Mouse (Mus musculus): ENCODE results near the gene Lrfn3. TPM values are rescaled to one million over a fixed set of nuclear protein-coding genes. Genes with fewer than 3 reads are reported as not detected.

Gene Lrfn3
- polyA plus RNA-seq, 1 experiment from 2014 or later: 8.3 TPM

DNA sequence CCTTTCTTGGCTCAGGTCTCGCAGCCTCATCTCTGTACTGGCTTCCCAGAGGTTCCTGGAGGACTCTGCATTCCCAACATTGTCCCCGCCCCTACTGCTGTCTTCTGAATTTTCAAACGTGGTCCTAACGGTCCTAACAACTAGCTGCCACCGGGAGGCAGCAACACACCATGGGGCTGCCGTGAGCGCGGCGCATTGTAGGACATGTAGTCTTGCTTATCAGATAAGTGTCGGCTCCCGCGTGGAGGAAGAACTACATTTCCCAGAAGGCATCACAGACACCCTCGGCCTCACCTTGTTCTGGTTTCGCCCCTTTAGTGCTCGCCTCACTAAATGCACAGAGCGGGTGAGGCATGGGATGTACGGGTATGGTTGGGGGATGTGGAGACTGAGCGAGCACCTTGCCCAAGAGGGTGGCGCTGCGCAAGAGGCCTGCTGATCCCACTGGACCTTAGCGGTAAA lies 11.0 kb upstream of the Lrfn3 start:
- H3K4me3 ChIP-seq: peak overlapping the region; percentile 38
- H3K36me3 ChIP-seq: no peaks in the 10 kb centered on the region
- H3K4me2 ChIP-seq (replicated peaks): peak overlapping the region; percentile 55
- WGBS: under 1% methylated on average over 21 of the region's 21 CpGs
- peak; percentile 99 for ATAC-seq (ENCODE audit: insufficient number of reproducible peaks, insufficient read depth, low FRiP score, low TSS enrichment)
- no peaks in the 10 kb centered on the region for H3K27me3 ChIP-seq
- no peak overlapping the region for H3K27ac ChIP-seq
- no peaks in the 10 kb centered on the region for H3K4me1 ChIP-seq
- H3K9ac ChIP-seq: peak overlapping the region; percentile 58
- no peaks in the 10 kb centered on the region for H3K9me3 ChIP-seq

DNA sequence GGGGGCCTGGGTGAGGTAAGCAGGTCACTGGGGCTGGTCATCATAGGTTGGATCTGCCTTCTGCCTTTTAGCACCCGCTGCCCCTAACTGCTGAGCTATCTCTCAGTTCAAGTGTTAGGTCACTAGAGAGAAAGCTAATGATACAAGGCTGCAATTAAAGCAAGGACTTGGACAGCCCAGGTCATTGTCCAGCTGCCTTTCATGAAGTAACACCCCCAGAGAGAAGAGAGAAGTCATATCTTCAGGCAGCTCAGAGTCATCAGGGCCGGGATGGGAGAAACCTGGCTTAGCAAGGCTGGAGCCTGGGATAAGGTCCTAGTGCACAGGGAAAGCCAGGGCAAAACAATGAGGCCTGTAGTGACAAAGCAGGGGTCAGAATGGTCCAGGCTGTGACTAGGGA lies 4.9 kb upstream of the Lrfn3 start:
- H3K36me3 ChIP-seq: no peaks in the 10 kb centered on the region
- H3K4me1 ChIP-seq: 0 out of 2 replicates have a peak, but pooled peaks cover 4% of the 10 kb centered on the region
- ATAC-seq (ENCODE audit: insufficient number of reproducible peaks, insufficient read depth, low FRiP score, low TSS enrichment): no peak
- no peak overlapping the region for H3K27ac ChIP-seq
- H3K4me3 ChIP-seq: no peak overlapping the region
- H3K9ac ChIP-seq: no peak overlapping the region
- no peaks in the 10 kb centered on the region for H3K9me3 ChIP-seq
- 71% methylated on average over 2 of the region's 2 CpGs for WGBS
- H3K4me2 ChIP-seq (replicated peaks): no peak overlapping the region
- H3K27me3 ChIP-seq: peaks cover 11% of the 10 kb centered on the region

DNA sequence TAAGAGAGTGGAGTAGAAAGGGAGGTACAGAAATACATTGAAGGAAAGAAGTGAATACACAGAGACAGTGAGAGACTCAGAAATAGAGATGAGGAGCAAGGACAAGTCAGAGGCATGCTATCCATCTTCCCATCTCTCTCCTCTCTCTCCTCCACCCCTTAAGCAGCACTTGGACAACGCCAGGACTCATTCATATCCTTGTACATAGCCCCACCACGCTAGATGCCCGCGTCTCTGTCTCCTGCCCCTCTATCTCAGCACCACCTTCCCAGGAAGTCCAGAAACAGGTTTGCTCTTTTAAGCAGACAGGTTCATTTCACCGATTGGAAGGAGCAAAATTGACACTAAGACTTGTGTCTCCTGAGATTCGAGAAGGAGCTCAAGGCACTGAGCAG lies 769 bp upstream of the Lrfn3 start:
- Histone ChIP-seq H3K4me2 (replicated peaks) (peak overlapping the region; percentile 77), H3K9me3 (no peaks in the 10 kb centered on the region), H3K4me3 (peak overlapping the region; percentile 71), H3K4me1 (peaks cover 31% of the 10 kb centered on the region), H3K36me3 (peaks cover 15% of the 10 kb centered on the region), H3K27ac (no peak overlapping the region), H3K27me3 (peaks cover 11% of the 10 kb centered on the region), H3K9ac (peak overlapping the region; percentile 80; the same call in 1 of the 2 replicates)
- ATAC-seq (ENCODE audit: insufficient number of reproducible peaks, insufficient read depth, low FRiP score, low TSS enrichment): no peak
- 62% methylated on average over 6 of the region's 6 CpGs for WGBS

DNA sequence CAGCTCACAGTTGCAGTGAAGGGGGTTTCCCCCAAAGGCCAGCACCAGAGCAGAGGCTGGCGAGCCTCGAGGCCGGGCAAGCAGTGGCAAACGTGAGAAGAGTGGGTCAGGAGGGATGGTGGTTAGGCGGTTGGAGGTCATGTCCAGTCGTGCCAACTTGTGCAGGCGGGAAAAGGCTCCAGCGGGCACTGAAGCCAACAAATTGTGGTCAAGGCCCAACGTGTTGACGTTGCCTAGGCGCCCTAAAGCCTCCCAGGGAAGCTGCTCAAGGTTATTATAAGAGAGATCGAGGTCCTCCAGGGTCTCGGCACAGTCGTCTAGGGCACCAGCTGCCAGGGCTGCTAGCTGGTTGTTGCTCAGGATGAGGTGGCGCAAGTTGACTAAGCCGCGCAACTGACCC lies 2.5 kb downstream of the Lrfn3 start:
- Histone ChIP-seq H3K4me2 (replicated peaks) (no peak overlapping the region; the same call in 1 of the 2 replicates), H3K4me3 (no peak overlapping the region), H3K4me1 (peaks cover 31% of the 10 kb centered on the region), H3K9me3 (no peaks in the 10 kb centered on the region), H3K36me3 (peaks cover 36% of the 10 kb centered on the region), H3K9ac (no peak overlapping the region), H3K27ac (no peak overlapping the region), H3K27me3 (peaks cover 11% of the 10 kb centered on the region)
- 89% methylated on average over 17 of the region's 17 CpGs for WGBS
- no peak for ATAC-seq (ENCODE audit: insufficient number of reproducible peaks, insufficient read depth, low FRiP score, low TSS enrichment)

DNA sequence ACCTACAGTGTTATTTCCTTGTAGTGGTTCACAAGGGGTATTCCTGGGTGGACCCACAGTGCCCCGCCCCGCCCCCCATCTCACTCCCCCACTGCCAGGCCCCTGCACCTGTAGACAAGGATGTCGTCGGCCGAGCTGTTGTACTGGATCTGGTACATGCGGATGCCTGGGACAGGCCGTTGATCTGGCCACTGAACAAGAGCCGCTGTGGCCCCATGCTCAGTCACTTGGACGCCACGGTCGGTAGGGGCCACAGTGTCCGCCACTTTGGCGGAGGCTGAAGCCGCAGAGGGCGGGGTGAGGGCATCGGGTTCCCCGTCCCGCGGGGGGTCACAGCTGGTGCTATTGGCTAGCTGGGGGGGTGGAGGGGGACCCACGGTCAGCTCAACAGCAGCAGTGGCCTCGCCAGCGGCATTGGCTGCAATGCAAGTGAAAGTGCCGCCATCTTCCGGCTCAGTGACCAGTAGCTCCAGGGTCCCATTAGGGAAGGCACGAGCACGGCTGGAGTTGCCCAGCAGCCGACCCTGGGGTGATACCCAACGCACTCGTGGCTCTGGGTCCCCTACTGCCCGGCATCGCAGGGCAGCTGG lies 3.2 kb downstream of the Lrfn3 start:
- H3K27me3 ChIP-seq: peaks cover 9% of the 10 kb centered on the region; the same call in 1 of the 2 replicates
- peaks cover 31% of the 10 kb centered on the region for H3K4me1 ChIP-seq
- no peak overlapping the region for H3K9ac ChIP-seq
- H3K27ac ChIP-seq: no peak overlapping the region
- no peak for ATAC-seq (ENCODE audit: insufficient number of reproducible peaks, insufficient read depth, low FRiP score, low TSS enrichment)
- peaks cover 38% of the 10 kb centered on the region for H3K36me3 ChIP-seq
- no peak overlapping the region; the same call in 1 of the 2 replicates for H3K4me2 ChIP-seq (replicated peaks)
- no peak overlapping the region for H3K4me3 ChIP-seq
- 84% methylated on average over 31 of the region's 31 CpGs for WGBS
- H3K9me3 ChIP-seq: no peaks in the 10 kb centered on the region

DNA sequence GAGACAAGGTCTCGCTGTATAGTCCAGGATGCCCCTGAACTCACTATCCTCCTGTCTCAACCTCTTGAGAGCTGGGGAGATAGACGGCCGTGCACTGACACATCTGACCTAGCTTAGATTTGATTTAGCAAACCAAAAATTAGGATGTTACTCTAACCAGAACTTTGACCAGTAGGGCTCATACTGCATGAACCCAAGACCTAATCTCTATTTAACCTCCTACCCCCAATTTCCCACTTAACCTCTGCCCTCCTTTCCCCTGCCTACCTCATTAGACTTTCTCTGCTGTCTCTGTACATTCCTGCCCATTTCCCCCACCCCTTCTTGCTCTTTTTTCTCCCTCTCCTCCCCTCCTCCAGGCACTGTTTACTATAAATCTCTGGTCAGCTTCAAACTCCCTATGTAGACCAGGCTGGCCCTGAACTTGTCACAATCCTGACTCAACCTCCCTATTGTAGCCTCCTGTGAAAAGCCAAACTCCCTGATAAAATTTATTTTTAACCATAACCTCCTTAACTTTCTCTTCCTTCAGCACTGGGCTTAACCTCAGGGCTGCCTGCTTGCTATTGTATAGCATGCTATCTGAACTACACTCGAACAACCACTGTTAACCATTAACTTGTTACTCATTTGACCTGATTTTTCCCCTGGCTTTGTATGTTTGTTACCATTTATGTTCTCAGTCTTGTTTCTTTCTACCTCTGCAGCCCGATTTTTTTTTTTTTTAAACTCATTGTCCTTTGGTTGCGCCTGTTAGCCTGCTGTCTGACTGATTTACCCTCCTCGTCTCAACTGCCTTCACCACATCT lies 4.0 kb downstream of the Lrfn3 start:
- H3K27ac ChIP-seq: no peak overlapping the region
- H3K36me3 ChIP-seq: peaks cover 38% of the 10 kb centered on the region
- H3K9me3 ChIP-seq: no peaks in the 10 kb centered on the region
- no peak overlapping the region for H3K9ac ChIP-seq
- 59% methylated on average over 7 of the region's 7 CpGs for WGBS
- 0 out of 2 replicates have a peak, but pooled peaks cover under 1% of the 10 kb centered on the region for H3K27me3 ChIP-seq
- H3K4me2 ChIP-seq (replicated peaks): no peak overlapping the region
- H3K4me1 ChIP-seq: peaks cover 30% of the 10 kb centered on the region
- no peak overlapping the region for H3K4me3 ChIP-seq
- no peak for ATAC-seq (ENCODE audit: insufficient number of reproducible peaks, insufficient read depth, low FRiP score, low TSS enrichment)

DNA sequence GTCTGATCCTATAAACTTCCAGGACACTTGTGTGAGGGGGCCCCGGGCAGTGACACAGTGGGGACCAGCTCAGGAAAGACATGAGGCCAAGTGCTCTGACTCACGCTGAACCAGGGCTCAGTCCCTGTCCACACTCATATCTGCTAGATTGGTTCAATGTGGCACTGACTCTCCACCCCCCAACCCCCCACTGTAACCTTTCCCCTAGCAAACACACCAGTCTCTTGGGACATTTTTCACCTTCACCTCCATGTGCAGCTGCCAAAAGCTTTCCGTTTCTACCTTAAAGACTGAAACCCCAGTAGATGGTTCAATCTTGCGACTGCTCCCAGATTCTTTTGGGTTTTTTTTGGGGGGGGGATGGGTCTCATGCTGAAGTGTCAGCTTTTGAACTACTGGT lies 8.5 kb downstream of the Lrfn3 start:
- peaks cover 9% of the 10 kb centered on the region; the same call in 1 of the 2 replicates for H3K27me3 ChIP-seq
- no peaks in the 10 kb centered on the region for H3K9me3 ChIP-seq
- 63% methylated on average over 4 of the region's 4 CpGs for WGBS
- H3K27ac ChIP-seq: no peak overlapping the region
- H3K9ac ChIP-seq: no peak overlapping the region
- ATAC-seq (ENCODE audit: insufficient number of reproducible peaks, insufficient read depth, low FRiP score, low TSS enrichment): no peak
- no peak overlapping the region for H3K4me3 ChIP-seq
- H3K36me3 ChIP-seq: peaks cover 23% of the 10 kb centered on the region
- no peak overlapping the region for H3K4me2 ChIP-seq (replicated peaks)
- H3K4me1 ChIP-seq: peaks cover under 1% of the 10 kb centered on the region; the same call in 1 of the 2 replicates

DNA sequence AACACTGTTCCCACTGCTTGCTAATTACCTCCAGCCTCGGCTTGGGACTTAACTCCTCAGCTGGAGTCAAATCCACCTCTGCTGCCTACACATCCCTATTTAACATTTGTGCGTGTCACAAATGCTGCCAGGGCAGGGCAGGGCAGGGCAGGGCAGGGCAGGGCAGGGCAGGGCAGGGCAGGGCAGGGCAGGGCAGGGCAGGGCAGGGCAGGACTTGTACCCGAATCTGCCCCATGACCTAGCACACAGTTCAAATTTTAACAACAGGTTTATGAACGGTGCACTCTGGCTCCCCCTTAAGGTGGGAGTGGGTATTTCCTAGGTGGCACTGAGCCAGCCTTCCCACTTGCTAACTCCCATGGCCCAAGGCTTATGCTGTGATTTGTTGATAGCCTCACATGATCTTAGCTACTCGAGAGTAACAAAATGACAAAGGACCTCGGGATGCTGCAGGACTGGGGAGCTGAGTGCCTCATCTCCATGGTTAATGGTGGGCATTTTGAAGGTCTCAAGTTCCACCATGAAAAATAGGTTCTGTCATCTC lies 9.2 kb downstream of the Lrfn3 start:
- Histone ChIP-seq H3K9ac (no peak overlapping the region), H3K4me2 (replicated peaks) (no peak overlapping the region), H3K4me3 (no peak overlapping the region), H3K9me3 (no peaks in the 10 kb centered on the region), H3K36me3 (peaks cover 23% of the 10 kb centered on the region), H3K27ac (no peak overlapping the region), H3K27me3 (peaks cover 16% of the 10 kb centered on the region), H3K4me1 (no peaks in the 10 kb centered on the region)
- ATAC-seq (ENCODE audit: insufficient number of reproducible peaks, insufficient read depth, low FRiP score, low TSS enrichment): no peak
- 9% methylated on average over 6 of the region's 6 CpGs for WGBS

DNA sequence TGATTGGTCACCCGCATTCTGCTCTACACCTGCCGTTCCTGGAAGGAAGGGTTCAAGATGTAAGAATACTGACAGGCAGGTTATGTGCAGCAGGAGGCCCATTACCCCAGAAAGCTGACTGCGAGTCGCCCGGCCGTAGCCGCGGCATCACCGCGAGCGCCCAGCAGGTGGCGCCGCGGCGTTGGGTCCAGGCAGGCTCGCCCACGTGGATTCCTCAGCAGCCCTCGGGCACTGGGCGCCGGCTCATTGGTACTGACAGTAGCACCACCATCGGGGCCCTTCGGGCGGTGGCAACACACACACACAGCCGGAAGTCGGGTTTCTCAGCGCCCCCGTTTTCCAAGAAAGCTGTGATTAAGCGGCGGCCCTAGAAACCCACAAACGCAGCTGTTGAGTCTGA lies 14.7 kb downstream of the Lrfn3 start:
- no peak for ATAC-seq (ENCODE audit: insufficient number of reproducible peaks, insufficient read depth, low FRiP score, low TSS enrichment)
- peaks cover 32% of the 10 kb centered on the region for H3K27me3 ChIP-seq
- H3K27ac ChIP-seq: no peak overlapping the region
- H3K9ac ChIP-seq: no peak overlapping the region
- H3K4me3 ChIP-seq: no peak overlapping the region
- H3K4me2 ChIP-seq (replicated peaks): no peak overlapping the region
- H3K36me3 ChIP-seq: no peaks in the 10 kb centered on the region
- WGBS: 1% methylated on average over 30 of the region's 30 CpGs
- peaks cover 9% of the 10 kb centered on the region; the same call in 1 of the 2 replicates for H3K4me1 ChIP-seq
- H3K9me3 ChIP-seq: no peaks in the 10 kb centered on the region

DNA sequence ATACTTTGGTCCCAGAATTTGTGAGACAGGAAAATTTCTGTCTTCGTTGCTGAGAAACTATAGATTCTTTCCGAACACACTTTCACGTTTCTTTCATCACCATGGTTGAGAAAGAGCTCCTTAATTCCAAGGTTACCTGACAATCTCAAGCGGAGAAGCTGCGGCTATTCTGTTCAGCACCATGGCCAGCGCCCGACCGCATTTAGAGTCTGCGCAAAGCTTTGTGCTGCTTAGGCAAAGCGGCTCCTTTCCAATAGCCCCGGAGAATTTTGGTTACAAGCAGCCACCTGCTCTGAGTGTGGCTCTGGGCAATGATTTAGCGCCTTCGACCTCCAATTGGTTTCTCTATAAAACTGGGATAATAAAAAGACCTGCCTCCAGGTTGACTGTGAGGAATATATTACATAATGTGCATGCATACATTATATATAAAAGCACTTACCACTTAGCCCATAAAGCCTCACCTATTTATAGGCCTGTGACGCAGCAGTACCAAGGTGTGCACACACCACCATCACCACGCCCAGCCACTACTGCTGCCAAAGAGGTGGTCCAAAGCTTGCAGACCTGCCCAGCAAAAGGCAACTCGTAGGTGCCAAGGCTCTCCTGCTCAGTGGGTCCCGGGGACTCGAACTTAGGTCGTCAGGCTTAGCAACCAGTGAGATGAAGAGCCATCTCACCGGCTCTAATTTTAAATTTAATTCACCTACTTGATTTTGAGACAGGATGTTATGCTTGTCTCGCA lies 15.8 kb downstream of the Lrfn3 start:
- H3K9me3 ChIP-seq: no peaks in the 10 kb centered on the region
- 27% methylated on average over 21 of the region's 21 CpGs for WGBS

DNA sequence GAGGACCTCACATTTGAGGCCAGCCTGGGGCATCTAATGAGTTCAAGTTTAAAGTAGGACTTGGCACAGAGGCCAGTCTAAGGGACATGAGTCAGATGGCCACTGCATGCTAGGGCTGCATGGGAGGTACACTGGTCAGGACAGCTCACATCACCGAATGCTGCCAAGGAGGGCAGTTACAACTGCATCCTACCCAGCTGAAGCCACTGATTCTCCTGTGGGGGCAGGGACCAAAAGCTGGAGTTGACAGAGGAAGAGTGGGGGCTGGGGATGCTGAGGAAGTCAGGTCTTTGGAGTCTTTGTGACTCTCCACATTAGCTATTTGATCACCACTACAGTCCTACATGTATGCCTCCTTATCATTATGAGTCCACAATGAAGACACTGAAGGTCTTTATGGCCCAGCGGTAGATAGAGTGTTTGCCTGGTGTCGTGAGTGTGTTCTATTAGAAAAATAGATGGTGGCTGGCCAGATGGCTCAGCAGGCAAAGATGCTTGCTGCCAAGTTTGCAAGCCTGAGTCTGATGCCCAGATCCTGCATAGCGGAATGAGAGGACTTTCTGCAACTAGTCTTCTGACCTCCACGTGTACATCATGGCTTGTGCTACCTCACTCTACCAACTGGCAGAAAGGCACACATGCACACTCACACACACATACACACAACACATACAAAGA lies 23.0 kb downstream of the Lrfn3 start:
- Histone ChIP-seq H3K27ac (no peak overlapping the region), H3K4me2 (replicated peaks) (no peak overlapping the region), H3K27me3 (peaks cover 20% of the 10 kb centered on the region), H3K4me1 (peaks cover 6% of the 10 kb centered on the region; the same call in 1 of the 2 replicates), H3K36me3 (no peaks in the 10 kb centered on the region), H3K4me3 (no peak overlapping the region), H3K9ac (no peak overlapping the region), H3K9me3 (no peaks in the 10 kb centered on the region)
- WGBS: 76% methylated on average over 5 of the region's 5 CpGs
- ATAC-seq (ENCODE audit: insufficient number of reproducible peaks, insufficient read depth, low FRiP score, low TSS enrichment): no peak

More for the DNA sequence above, 15.8 kb downstream of the Lrfn3 start:
- Histone ChIP-seq H3K4me2 (replicated peaks) (no peak overlapping the region), H3K4me3 (no peak overlapping the region), H3K4me1 (peaks cover 9% of the 10 kb centered on the region; the same call in 1 of the 2 replicates), H3K27ac (no peak overlapping the region), H3K36me3 (no peaks in the 10 kb centered on the region), H3K9ac (no peak overlapping the region), H3K27me3 (peaks cover 32% of the 10 kb centered on the region)
- no peak for ATAC-seq (ENCODE audit: insufficient number of reproducible peaks, insufficient read depth, low FRiP score, low TSS enrichment)
